9 mouse cellular contexts compared by ENCODE assay signal in the genomic region with DNA sequence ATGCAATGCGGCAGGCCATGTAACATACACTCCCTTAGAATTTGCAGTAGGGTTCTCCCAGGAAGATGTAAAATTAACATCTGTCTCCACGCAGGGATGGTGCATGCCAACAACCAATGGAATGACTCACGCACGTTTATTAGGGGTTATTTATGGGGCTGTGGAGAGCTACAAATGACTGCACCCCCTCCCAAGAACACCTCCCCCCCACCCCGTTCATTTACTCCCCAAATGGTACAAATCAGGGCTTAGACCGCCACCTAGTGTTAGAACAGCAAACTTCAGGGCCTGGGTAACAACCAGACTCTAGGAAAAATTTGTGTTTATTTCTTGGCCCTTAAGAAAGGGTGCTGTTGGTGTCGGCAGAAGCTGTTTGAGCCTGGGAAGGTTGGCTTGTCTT. TPM values are rescaled to one million over a fixed set of nuclear protein-coding genes. Genes with fewer than 3 reads are reported as not detected.
DNase-seq lines count a peak whose midpoint lies in the region; ATAC-seq and TF ChIP-seq lines count a peak whose summit lies in the region.
"Had no signal": no experiment of that assay in that cellular context is flagged by ENCODE, and none has a peak within 500 bp of the region (broad histone marks: within the 10 kb centered on the region; RNA-seq: fewer than 3 reads in every experiment).

No protein-coding gene starts in this region.

- H3K27me3 ChIP-seq in kidney, embryonic 14.5 days (ENCODE audit: control insufficient read depth, insufficient read depth, low read length) = no peaks in the 10 kb centered on the region; the same call in 1 of the 2 replicates
- peaks cover 3% of the 10 kb centered on the region; the same call in 1 of the 2 replicates for H3K27me3 ChIP-seq in G1E (ENCODE audit: insufficient read depth, low read length)
- H3K27me3 ChIP-seq in cerebellum, adult 2 months (ENCODE audit: control insufficient read depth, insufficient read depth, low read length) = no peaks in the 10 kb centered on the region
- H3K27me3 ChIP-seq: liver, embryonic 15.5 days had no signal

- H3K27ac ChIP-seq in kidney, embryonic 14.5 days (ENCODE audit: low read depth, low read length) = no peak overlapping the region
- no peak overlapping the region for H3K27ac ChIP-seq in cerebellum, adult 2 months (ENCODE audit: insufficient read depth, low read length)
- H3K27ac ChIP-seq: liver, embryonic 15.5 days had no signal

- H3K4me1 ChIP-seq in kidney, embryonic 14.5 days (ENCODE audit: control insufficient read depth, insufficient read depth, low read length) = peaks cover 5% of the 10 kb centered on the region
- H3K4me1 ChIP-seq in G1E (ENCODE audit: insufficient read depth, low read depth, low read length) = peaks cover 15% of the 10 kb centered on the region
- peaks cover 4% of the 10 kb centered on the region; the same call in 1 of the 2 replicates for H3K4me1 ChIP-seq in cerebellum, adult 2 months (ENCODE audit: control insufficient read depth, insufficient read depth, low read length)

- H3K36me3 ChIP-seq in kidney, embryonic 14.5 days (ENCODE audit: control insufficient read depth, insufficient read depth, low read length) = no peaks in the 10 kb centered on the region
- H3K36me3 ChIP-seq in G1E (replicated peaks) = no peaks in the 10 kb centered on the region
- H3K36me3 ChIP-seq: liver, embryonic 15.5 days had no signal

- ATAC-seq in kidney, embryonic 14.5 days (ENCODE audit: low FRiP score, low TSS enrichment) = no peak
- ATAC-seq in G1E (ENCODE audit: extremely low read depth, insufficient number of reproducible peaks, low FRiP score, poor library complexity, severe bottlenecking) = no peak

- H3K4me3 ChIP-seq in kidney, embryonic 14.5 days (ENCODE audit: low read length) = no peak overlapping the region
- no peak overlapping the region for H3K4me3 ChIP-seq in G1E (ENCODE audit: low read depth, low read length)
- H3K4me3 ChIP-seq in cerebellum, adult 2 months (replicated peaks; ENCODE audit: insufficient read depth, low read depth, low read length) = no peak overlapping the region
- H3K4me3 ChIP-seq: liver, embryonic 15.5 days had no signal

- DNase-seq in kidney, adult 9 months = peak; percentile 65
- no peak for DNase-seq in G1E (ENCODE audit: low spot score)
- DNase-seq in cerebellum, adult 2 months = peak; percentile 68 to 74
- DNase-seq in gastrocnemius, postnatal 10 days = peak; percentile 41
- peak; percentile 59 to 77 for DNase-seq in left cerebral cortex, postnatal 25 days (ENCODE audit: low spot score in 2 of 2)
- peak; percentile 80 for DNase-seq in retina, postnatal 1 day
- no peak for DNase-seq in urinary bladder, postnatal 4 days (ENCODE audit: low spot score in 2 of 2)

- 14% methylated on average over 7 of the region's 7 CpGs for WGBS in kidney, embryonic 14.5 days
- 19% methylated on average over 7 of the region's 7 CpGs for WGBS in cerebellum, adult 2 months

- H3K9ac ChIP-seq in kidney, embryonic 14.5 days (ENCODE audit: low read depth, low read length) = no peak overlapping the region
- H3K9ac ChIP-seq: liver, embryonic 15.5 days had no signal

- no peak for TF ChIP-seq POLR2A in cerebellum, adult 2 months (IDR thresholded peaks at IDR 0.05; ENCODE audit: borderline replicate concordance, insufficient read depth, low read length)

- TF ChIP-seq CTCF in G1E (IDR thresholded peaks at IDR 0.05; ENCODE audit: low read depth, low read length) = peak; percentile 59
- peak; percentile 76 for TF ChIP-seq CTCF in cerebellum, adult 2 months (IDR thresholded peaks at IDR 0.05; ENCODE audit: borderline replicate concordance, insufficient read depth, low read depth, low read length)

- H3K4me2 ChIP-seq in kidney, embryonic 14.5 days (replicated peaks; ENCODE audit: low read depth, low read length) = no peak overlapping the region
- H3K4me2 ChIP-seq: liver, embryonic 15.5 days had no signal

- no peaks in the 10 kb centered on the region for H3K9me3 ChIP-seq in kidney, embryonic 14.5 days (ENCODE audit: control insufficient read depth, low read length)
- no peaks in the 10 kb centered on the region for H3K9me3 ChIP-seq in G1E (replicated peaks)
- H3K9me3 ChIP-seq: liver, embryonic 15.5 days had no signal

- intact Hi-C loops in left cerebral cortex, postnatal 25 days (cut with DNase I) = loop anchor here (1.0 to 2.0 kb wide), 4 partner anchors 33 to 165 kb away; partner anchors contain the start of gene Gmfg

RNA-seq across cellular contexts. Expression of gene Pak4, which starts 3.7 kb away (rescaled TPM):
- 48.3 and 60.7 TPM in 2 replicates for polyA plus RNA-seq in kidney, embryonic 14.5 days (2014; fragmentation: Nextera tagmentation; extraction: Ambion mirVana)
- 13.2 and 16.0 TPM in 2 replicates for total RNA-seq in G1E (2014; fragmentation: Nextera tagmentation)
- 5.6 and 6.4 TPM in 2 replicates for total RNA-seq in G1E (2017)
- 72.6 and 85.1 TPM in 2 replicates for polyA plus RNA-seq in G1E (2012)
- 8.3 and 8.5 TPM in 2 replicates for polyA plus RNA-seq in cerebellum, adult 2 months (2012; rRNA removed)
- total RNA-seq in gastrocnemius, postnatal 10 days (2021) = 1 to 10 TPM; 5.5 to 7.0 TPM
- total RNA-seq in left cerebral cortex, postnatal 25 days (2021) = 1 to 10 TPM; 8.1 to 8.3 TPM

RNA-seq across cellular contexts. Expression of gene Samd4b, which starts 3.7 kb away (rescaled TPM):
- 33.3 and 34.9 TPM in 2 replicates for polyA plus RNA-seq in kidney, embryonic 14.5 days (2014; fragmentation: Nextera tagmentation; extraction: Ambion mirVana)
- total RNA-seq in G1E (2014; fragmentation: Nextera tagmentation) (62.7 and 75.9 TPM in 2 replicates), G1E (2017) (3.8 and 4.4 TPM in 2 replicates)
- 88.8 and 104 TPM in 2 replicates for polyA plus RNA-seq in G1E (2012)
- 54.1 and 54.9 TPM in 2 replicates for polyA plus RNA-seq in cerebellum, adult 2 months (2012; rRNA removed)
- 10 to 100 TPM; 24.7 to 27.5 TPM for total RNA-seq in gastrocnemius, postnatal 10 days (2021)
- 10 to 100 TPM; 65.2 to 68.7 TPM for total RNA-seq in left cerebral cortex, postnatal 25 days (2021)

RNA-seq across cellular contexts. Expression of gene Acp7, which starts 29.5 kb away (rescaled TPM):
- not detected in 2 replicates for polyA plus RNA-seq in kidney, embryonic 14.5 days (2014; fragmentation: Nextera tagmentation; extraction: Ambion mirVana)
- total RNA-seq in G1E (2014; fragmentation: Nextera tagmentation) (not detected in 2 replicates), G1E (2017) (0.11 TPM in 1 of 2 replicates, not detected in the other)
- not detected in 2 replicates for polyA plus RNA-seq in G1E (2012)
- polyA plus RNA-seq in cerebellum, adult 2 months (2012; rRNA removed) = 0.90 and 1.4 TPM in 2 replicates
- not detected for total RNA-seq in gastrocnemius, postnatal 10 days (2021)
- 1 to 10 TPM; 1.1 to 1.6 TPM for total RNA-seq in left cerebral cortex, postnatal 25 days (2021)
- polyA plus RNA-seq: liver, embryonic 15.5 days had no signal

RNA-seq across cellular contexts. Expression of gene Nccrp1, which starts 54.6 kb away (rescaled TPM):
- not detected in 2 replicates for polyA plus RNA-seq in kidney, embryonic 14.5 days (2014; fragmentation: Nextera tagmentation; extraction: Ambion mirVana)
- total RNA-seq in G1E (2014; fragmentation: Nextera tagmentation) (not detected in 2 replicates), G1E (2017) (not detected in 2 replicates)
- 0.07 TPM in 1 of 2 replicates, not detected in the other for polyA plus RNA-seq in G1E (2012)
- 0.43 and 0.67 TPM in 2 replicates for polyA plus RNA-seq in cerebellum, adult 2 months (2012; rRNA removed)
- total RNA-seq in gastrocnemius, postnatal 10 days (2021) = not detected
- under 1 TPM; 0.46 to 0.50 TPM for total RNA-seq in left cerebral cortex, postnatal 25 days (2021)
- polyA plus RNA-seq: liver, embryonic 15.5 days had no signal

Comparison
In these comparisons a context has a peak if more than half of its experiments do, and no peak if none do; other contexts are left out.
1. DNase-seq: peak in kidney, adult 9 months (single experiment), cerebellum, adult 2 months (2 of 2), gastrocnemius, postnatal 10 days (single experiment), left cerebral cortex, postnatal 25 days (2 of 2) and retina, postnatal 1 day (single experiment); none in G1E (single experiment) and urinary bladder, postnatal 4 days (0 of 2).